ENCODE assay signal across 26 mouse cellular contexts in genomic region chr4:117229590-117229989, GRCm38 (mm10). TPM values are rescaled to one million over a fixed set of nuclear protein-coding genes. Genes with fewer than 3 reads are reported as not detected.
DNase-seq lines count a peak whose midpoint lies in the region; ATAC-seq and TF ChIP-seq lines count a peak whose summit lies in the region.
"Had no signal": no experiment of that assay in that cellular context is flagged by ENCODE, and none has a peak within 500 bp of the region (broad histone marks: within the 10 kb centered on the region; RNA-seq: fewer than 3 reads in every experiment).

No protein-coding gene starts in this region.

- no peak for TF ChIP-seq CTCF in lung, adult 2 months (IDR thresholded peaks at IDR 0.05; ENCODE audit: insufficient read depth, low read length)
- no peak for TF ChIP-seq CTCF in lung, postnatal 0 days (IDR thresholded peaks at IDR 0.05)

- H3K27ac ChIP-seq in lung, embryonic 15.5 days: no peak overlapping the region
- H3K27ac ChIP-seq in lung, postnatal 0 days (ENCODE audit: low read length): no peak overlapping the region
- H3K27ac ChIP-seq: embryonic facial prominence, embryonic 15.5 days; forebrain, embryonic 13.5 days; hindbrain, embryonic 10.5 days; limb, embryonic 12.5 days; liver, embryonic 15.5 days; macrophage; neural tube, embryonic 12.5 days had no signal

- H3K9ac ChIP-seq in lung, embryonic 15.5 days: no peak overlapping the region
- H3K9ac ChIP-seq in lung, postnatal 0 days (replicated peaks; ENCODE audit: low read depth): no peak overlapping the region
- H3K9ac ChIP-seq: embryonic facial prominence, embryonic 15.5 days; forebrain, embryonic 13.5 days; limb, embryonic 12.5 days; liver, embryonic 15.5 days; neural tube, embryonic 12.5 days had no signal

- WGBS in lung, embryonic 15.5 days: 36% methylated on average over 15 of the region's 15 CpGs
- WGBS in lung, adult 2 months: 53% methylated on average over 15 of the region's 15 CpGs
- 34% methylated on average over 15 of the region's 15 CpGs for WGBS in lung, postnatal 0 days

- H3K27me3 ChIP-seq in lung, embryonic 15.5 days: no peaks in the 10 kb centered on the region
- H3K27me3 ChIP-seq in lung, postnatal 0 days (replicated peaks; ENCODE audit: insufficient read depth, low read length): no peaks in the 10 kb centered on the region
- H3K27me3 ChIP-seq: embryonic facial prominence, embryonic 15.5 days; forebrain, embryonic 13.5 days; limb, embryonic 12.5 days; liver, embryonic 15.5 days; neural tube, embryonic 12.5 days had no signal

- no peak for DNase-seq in lung, adult 2 months
- DNase-seq in urinary bladder, postnatal 25 days (ENCODE audit: low spot score): peak; percentile 23
- DNase-seq in urinary bladder, postnatal 4 days (ENCODE audit: low spot score in 2 of 2): no peak
- DNase-seq in lung, postnatal 0 days (ENCODE audit: low spot score): peak; percentile 51
- no peak for DNase-seq in right cerebral cortex, adult 2 months (ENCODE audit: low spot score in 2 of 2)
- no peak for DNase-seq in kidney, postnatal 14 days
- DNase-seq: cerebellum, adult 9-10 months; embryo, embryonic 11 days; gastrocnemius, postnatal 10 days; heart, postnatal 14 days; kidney, adult 9 months; kidney, postnatal 10 days; right cerebral cortex, adult 18-20 months had no signal

- ATAC-seq in lung, embryonic 15.5 days (ENCODE audit: borderline replicate concordance, extremely low read depth, low FRiP score, low TSS enrichment): no peak
- ATAC-seq in lung, postnatal 0 days: peak; percentile 68
- ATAC-seq: CD4-positive, CD25-positive, alpha-beta regulatory T cell, adult 4 months; forebrain, embryonic 13.5 days; hindbrain, embryonic 16.5 days; midbrain, embryonic 16.5 days had no signal

- H3K4me2 ChIP-seq in lung, embryonic 15.5 days: peak overlapping the region; percentile 9; the same call in 1 of the 2 replicates
- H3K4me2 ChIP-seq in lung, postnatal 0 days (replicated peaks; ENCODE audit: low read depth, low read length): no peak overlapping the region
- H3K4me2 ChIP-seq: embryonic facial prominence, embryonic 15.5 days; forebrain, embryonic 13.5 days; limb, embryonic 12.5 days; liver, embryonic 15.5 days; neural tube, embryonic 12.5 days had no signal

- H3K4me1 ChIP-seq in lung, embryonic 15.5 days: no peaks in the 10 kb centered on the region
- H3K4me1 ChIP-seq in lung, adult 2 months (ENCODE audit: control insufficient read depth, insufficient read depth, low read length): no peaks in the 10 kb centered on the region
- no peaks in the 10 kb centered on the region for H3K4me1 ChIP-seq in lung, postnatal 0 days (ENCODE audit: insufficient read depth, low read depth, low read length)
- H3K4me1 ChIP-seq: forebrain, embryonic 13.5 days; liver, embryonic 15.5 days; neural tube, embryonic 12.5 days had no signal

- TF ChIP-seq POLR2A in lung, adult 2 months (IDR thresholded peaks at IDR 0.05; ENCODE audit: borderline replicate concordance, extremely low read depth, low read depth, low read length): no peak

- TF ChIP-seq EP300 in lung, postnatal 0 days (IDR thresholded peaks at IDR 0.05): no peak

- no peaks in the 10 kb centered on the region for H3K9me3 ChIP-seq in lung, embryonic 15.5 days
- no peaks in the 10 kb centered on the region for H3K9me3 ChIP-seq in lung, postnatal 0 days (ENCODE audit: low read length)
- H3K9me3 ChIP-seq: embryonic facial prominence, embryonic 15.5 days; forebrain, embryonic 13.5 days; hindbrain, embryonic 10.5 days; limb, embryonic 12.5 days; liver, embryonic 15.5 days; neural tube, embryonic 12.5 days had no signal

- H3K36me3 ChIP-seq in lung, embryonic 15.5 days: no peaks in the 10 kb centered on the region
- H3K36me3 ChIP-seq in lung, postnatal 0 days (ENCODE audit: insufficient read depth, low read length): no peaks in the 10 kb centered on the region
- H3K36me3 ChIP-seq: embryonic facial prominence, embryonic 15.5 days; hindbrain, embryonic 10.5 days; limb, embryonic 12.5 days; liver, embryonic 15.5 days; neural tube, embryonic 12.5 days had no signal

- H3K4me3 ChIP-seq in lung, embryonic 15.5 days: no peak overlapping the region
- no peak overlapping the region for H3K4me3 ChIP-seq in lung, adult 2 months (replicated peaks; ENCODE audit: extremely low read depth, low read depth, low read length)
- H3K4me3 ChIP-seq in lung, postnatal 0 days (ENCODE audit: low read depth, low read length): no peak overlapping the region
- H3K4me3 ChIP-seq: embryonic facial prominence, embryonic 15.5 days; forebrain, embryonic 13.5 days; hindbrain, embryonic 10.5 days; limb, embryonic 12.5 days; liver, embryonic 15.5 days; myocyte; neural tube, embryonic 12.5 days had no signal

RNA-seq across cellular contexts. Expression of gene Tmem53, which starts 22.2 kb away (rescaled TPM):
- polyA plus RNA-seq in lung, embryonic 15.5 days (2015; fragmentation: Nextera tagmentation; extraction: Ambion mirVana): 17.6 and 18.6 TPM in 2 replicates
- polyA plus RNA-seq in lung, adult 2 months (2012; rRNA removed): 21.7 and 24.1 TPM in 2 replicates
- polyA plus RNA-seq in lung, postnatal 0 days (2015; fragmentation: Nextera tagmentation; extraction: Ambion mirVana): 23.5 and 27.6 TPM in 2 replicates

RNA-seq across cellular contexts. Expression of gene Armh1, which starts 22.3 kb away (rescaled TPM):
- polyA plus RNA-seq in lung, embryonic 15.5 days (2015; fragmentation: Nextera tagmentation; extraction: Ambion mirVana): 1.0 and 1.1 TPM in 2 replicates
- 4.2 and 5.2 TPM in 2 replicates for polyA plus RNA-seq in lung, adult 2 months (2012; rRNA removed)
- polyA plus RNA-seq in lung, postnatal 0 days (2015; fragmentation: Nextera tagmentation; extraction: Ambion mirVana): 3.8 and 5.0 TPM in 2 replicates
- polyA plus RNA-seq: CD4-positive, CD25-positive, alpha-beta regulatory T cell, adult 4 months; liver, adult 2 months; macrophage; myocyte had no signal

RNA-seq across cellular contexts. Expression of gene Kif2c, which starts 47.2 kb away (rescaled TPM):
- polyA plus RNA-seq in lung, embryonic 15.5 days (2015; fragmentation: Nextera tagmentation; extraction: Ambion mirVana): 76.6 and 78.4 TPM in 2 replicates
- 0.34 and 0.86 TPM in 2 replicates for polyA plus RNA-seq in lung, adult 2 months (2012; rRNA removed)
- 2.0 and 3.0 TPM in 2 replicates for polyA plus RNA-seq in lung, postnatal 0 days (2015; fragmentation: Nextera tagmentation; extraction: Ambion mirVana)

Comparison
In these comparisons a context has a peak if more than half of its experiments do, and no peak if none do; other contexts are left out.
1. DNase-seq: peak in urinary bladder, postnatal 25 days (single experiment) and lung, postnatal 0 days (single experiment); none in lung, adult 2 months (single experiment), urinary bladder, postnatal 4 days (0 of 2), right cerebral cortex, adult 2 months (0 of 2) and kidney, postnatal 14 days (single experiment).
2. RNA of gene Kif2c, which starts 47.2 kb away (polyA plus RNA-seq): 76.6 to 78.4 TPM in lung, embryonic 15.5 days; 2.0 to 3.0 TPM in lung, postnatal 0 days and 0.34 to 0.86 TPM in lung, adult 2 months; every median in the first group is over 10 times any median in the second.